Mouse (Mus musculus) kidney, adult 2 months (tissue): Measurements from ENCODE around the gene Piwil1. TPM values are rescaled to one million over a fixed set of nuclear protein-coding genes. Genes with fewer than 3 reads are reported as not detected.
"Not testable (repeated sequence)": the region's sequence is repeated elsewhere in the genome, so short reads cannot be mapped to it uniquely, and the experiment has no call there.

Source experiments
- DNase-seq: peaks from one replicate; pipeline ENCODE4 v3.0.0; 2021
- H3K27ac ChIP-seq: fragments of 200-500 bp; 2 replicates; pipeline ENCODE4 v1.5.1; 2012; ENCODE audit warnings: low read depth, low read length, control low read depth, inconsistent platforms; ENCODE audit not compliant: insufficient read depth
- H3K27me3 ChIP-seq: fragments of 200-500 bp; replicated peaks from 2 replicates; pipeline ENCODE4 v1.6.1; 2012; ENCODE audit warnings: mild to moderate bottlenecking, moderate library complexity, low read length, inconsistent platforms; ENCODE audit not compliant: control insufficient read depth, insufficient read depth
- H3K36me3 ChIP-seq: fragments of 200-500 bp; 2 replicates; pipeline ENCODE4 v1.6.1; 2012; ENCODE audit warnings: mild to moderate bottlenecking, moderate library complexity, low read length, inconsistent platforms; ENCODE audit not compliant: control insufficient read depth, insufficient read depth
- H3K4me1 ChIP-seq: fragments of 200-500 bp; 2 replicates; pipeline ENCODE4 v1.6.1; 2011; ENCODE audit warnings: low read length; ENCODE audit not compliant: control insufficient read depth, insufficient read depth
- H3K4me3 ChIP-seq: fragments of 200-500 bp; 2 replicates; pipeline ENCODE4 v1.5.1; 2011; ENCODE audit warnings: mild to moderate bottlenecking, low read depth, low read length, control low read depth; ENCODE audit not compliant: insufficient read depth
- CTCF ChIP-seq: fragments of 200-500 bp; conservative IDR thresholded peaks from 2 replicates; pipeline ENCODE4 v1.5.1; 2011; ENCODE audit warnings: low read depth, mild to moderate bottlenecking, control low read depth, low read length, moderate library complexity, mixed read lengths; ENCODE audit not compliant: insufficient read depth, insufficient read length
- POLR2A ChIP-seq: fragments of 200-500 bp; IDR thresholded peaks from one replicate; pipeline ENCODE4 v1.6.1; 2011; ENCODE audit warnings: low read depth, low read length, control low read depth
- WGBS: fragments of 180-500 bp; shearing (Covaris S2); methylation state at CpG from one replicate; pipeline ENCODE4 v1.1.7; 2018; 5-methylcytosine and 5-hydroxymethylcytosine counted together
- polyA plus RNA-seq: library from polyadenylated mRNA; depleted of rRNA; stranded (reverse); fragments of >200 nt; gene quantifications from 2 replicates; pipeline ENCODE4 v1.2.3, GENCODE M21; 2012

Piwil1 gene
- polyA plus RNA-seq, 1 experiment = 0.06 TPM

- Histone ChIP-seq H3K4me1 (no peaks in the 10 kb centered on the region), H3K36me3 (no peaks in the 10 kb centered on the region), H3K27ac (no peak overlapping the region), H3K27me3 (no peaks in the 10 kb centered on the region), H3K4me3 (no peak overlapping the region)
- no peak for DNase-seq
- TF ChIP-seq POLR2A (no peak), CTCF (no peak)
- WGBS = 26% methylated on average over 8 of the region's 8 CpGs
Measured at GRCm38 (mm10) chr5:128710596-128710995, 8.3 kb downstream of the Piwil1 start.

- 84% methylated on average over 6 of the region's 6 CpGs for WGBS
- no peak overlapping the region for H3K4me3 ChIP-seq
- no peak for DNase-seq
Measured at GRCm38 (mm10) chr5:128711847-128712246, 9.5 kb downstream of the Piwil1 start.

GRCm38 (mm10) chr5:128715171-128715570 is 12.8 kb downstream of the Piwil1 start:
- TF ChIP-seq POLR2A = no peak
- TF ChIP-seq CTCF = no peak
- Histone ChIP-seq H3K4me1 (no peaks in the 10 kb centered on the region), H3K27me3 (no peaks in the 10 kb centered on the region), H3K4me3 (no peak overlapping the region), H3K36me3 (no peaks in the 10 kb centered on the region), H3K27ac (no peak overlapping the region)
- no peak for DNase-seq
- 83% methylated on average over 16 of the region's 16 CpGs for WGBS

More at GRCm38 (mm10) chr5:128711847-128712246, 9.5 kb downstream of the Piwil1 start:
- no peaks in the 10 kb centered on the region for H3K36me3 ChIP-seq
- no peaks in the 10 kb centered on the region for H3K4me1 ChIP-seq
- TF ChIP-seq POLR2A (no peak), CTCF (no peak)
- H3K27me3 ChIP-seq = no peaks in the 10 kb centered on the region
- H3K27ac ChIP-seq = no peak overlapping the region

- 89% methylated on average over 11 of the region's 11 CpGs for WGBS
Measured at GRCm38 (mm10) chr5:128720461-128720860, 18.1 kb downstream of the Piwil1 start.

GRCm38 (mm10) chr5:128729341-128729740 is 27.0 kb downstream of the Piwil1 start:
- no peaks in the 10 kb centered on the region for H3K27me3 ChIP-seq
- H3K4me3 ChIP-seq = no peak overlapping the region
- H3K27ac ChIP-seq = no peak overlapping the region
- H3K36me3 ChIP-seq = no peaks in the 10 kb centered on the region
- TF ChIP-seq CTCF (no peak; the same call in 1 of the 2 replicates), POLR2A (no peak)
- H3K4me1 ChIP-seq = no peaks in the 10 kb centered on the region
- no peak for DNase-seq
- WGBS = 75% methylated on average over 5 of the region's 5 CpGs

More at GRCm38 (mm10) chr5:128720461-128720860, 18.1 kb downstream of the Piwil1 start:
- H3K4me3 ChIP-seq, H3K27me3 ChIP-seq, H3K4me1 ChIP-seq, H3K36me3 ChIP-seq, DNase-seq, H3K27ac ChIP-seq: not testable (repeated sequence)

GRCm38 (mm10) chr5:128730634-128731033 is 28.3 kb downstream of the Piwil1 start:
- Histone ChIP-seq H3K4me1 (no peaks in the 10 kb centered on the region), H3K4me3 (no peak overlapping the region), H3K36me3 (no peaks in the 10 kb centered on the region), H3K27me3 (no peaks in the 10 kb centered on the region), H3K27ac (no peak overlapping the region)
- 40% methylated on average over 5 of the region's 5 CpGs for WGBS
- TF ChIP-seq CTCF = no peak; the same call in 1 of the 2 replicates
- TF ChIP-seq POLR2A = no peak
- DNase-seq = no peak

GRCm38 (mm10) chr5:128732416-128733014 is 30.2 kb downstream of the Piwil1 start:
- WGBS = 74% methylated on average over 11 of the region's 11 CpGs
- TF ChIP-seq POLR2A (no peak), CTCF (0 out of 2 replicates have a peak, but pooled peaks have one; percentile 15)
- Histone ChIP-seq H3K27me3 (no peaks in the 10 kb centered on the region), H3K27ac (no peak overlapping the region), H3K4me3 (no peak overlapping the region), H3K36me3 (no peaks in the 10 kb centered on the region), H3K4me1 (no peaks in the 10 kb centered on the region)
- DNase-seq = no peak
